Mouse (Mus musculus) gastrocnemius, postnatal 14 days (tissue): ENCODE data around the gene Hlcs. TPM values are rescaled to one million over a fixed set of nuclear protein-coding genes. Genes with fewer than 3 reads are reported as not detected.

Source experiments
- DNase-seq: peaks from one replicate; pipeline ENCODE4 v3.0.0; 2021; ENCODE audit warnings: mixed read lengths
- intact Hi-C: fragments of 180-260 bp; cut with DNase I; formaldehyde crosslinking; loops from one replicate; pipeline ENCODE4 v1.15.1; 2025; ENCODE audit warnings: low total_unique reads
- total RNA-seq, 2 experiments: library from RNA; stranded (reverse); gene quantifications; 2 replicates each; pipeline ENCODE4 v1.2.3; 2021

The Hlcs gene
- total RNA-seq, 2 experiments from 2014 or later = 5.8 to 6.6 TPM

DNA sequence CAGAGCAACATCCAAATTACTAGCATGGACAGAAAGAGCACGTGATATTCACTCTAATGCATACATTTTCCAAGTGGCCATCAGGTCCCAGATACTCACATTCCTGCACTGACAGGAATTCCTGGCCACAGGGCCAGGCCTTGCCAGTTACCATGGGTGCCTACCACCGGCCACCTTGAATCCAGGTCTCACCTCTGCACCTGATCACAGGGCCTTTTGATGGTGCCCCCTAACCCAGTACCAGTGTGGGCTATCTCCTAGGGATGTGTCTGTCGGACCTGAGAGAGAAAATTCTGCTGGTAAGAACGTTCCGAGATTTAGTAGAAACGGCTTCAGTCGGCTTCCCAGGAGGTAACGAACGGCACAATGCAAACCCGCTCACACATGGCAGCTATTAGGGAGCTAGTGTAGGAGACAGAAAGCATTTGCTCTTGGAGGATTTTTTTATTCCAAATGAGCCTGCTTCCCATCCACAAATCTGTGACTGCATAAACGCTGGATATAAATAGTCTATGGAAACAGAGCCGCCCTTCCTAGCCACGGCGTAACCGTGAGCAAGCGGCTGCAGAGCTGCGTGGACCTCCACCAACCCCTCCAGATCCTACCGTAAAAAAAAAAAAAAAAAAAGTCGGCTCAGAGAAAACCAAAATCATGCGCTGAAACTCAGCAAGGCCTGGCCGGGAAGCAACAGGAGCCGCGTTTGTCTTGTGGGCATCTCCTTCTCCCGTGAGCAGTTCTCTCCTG lies 59.5 kb downstream of the Hlcs start:
- no peak for DNase-seq
- intact Hi-C loops = no loop called here

- no peak for DNase-seq
- intact Hi-C loops = no loop called here
Observed at GRCm38 (mm10) chr16:94251756-94252155, 61.6 kb downstream of the Hlcs start.

- intact Hi-C loops = no loop called here
- DNase-seq = no peak
Observed at GRCm38 (mm10) chr16:94250640-94251349, 62.6 kb downstream of the Hlcs start.

DNA sequence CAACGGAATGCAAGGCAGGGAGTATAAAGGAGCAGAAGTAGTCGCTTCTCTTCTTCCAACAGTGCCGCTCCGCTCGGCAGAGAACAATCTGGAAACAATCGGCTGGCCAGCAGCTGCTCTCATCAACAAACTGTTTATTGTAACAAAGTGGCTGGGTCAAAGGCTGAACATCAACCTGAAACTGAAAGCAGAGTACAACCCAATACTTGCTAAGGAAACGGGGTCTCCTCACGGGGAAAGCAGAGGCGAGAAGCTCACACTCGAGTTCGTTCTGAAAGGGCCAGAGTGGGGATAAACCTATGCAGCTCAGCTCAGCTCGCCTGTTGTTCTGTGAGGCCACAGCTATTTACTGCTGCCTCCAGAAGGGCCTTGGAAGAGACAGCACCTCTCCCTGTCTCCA lies 63.2 kb downstream of the Hlcs start:
- no peak for DNase-seq
- intact Hi-C loops = no loop called here

DNA sequence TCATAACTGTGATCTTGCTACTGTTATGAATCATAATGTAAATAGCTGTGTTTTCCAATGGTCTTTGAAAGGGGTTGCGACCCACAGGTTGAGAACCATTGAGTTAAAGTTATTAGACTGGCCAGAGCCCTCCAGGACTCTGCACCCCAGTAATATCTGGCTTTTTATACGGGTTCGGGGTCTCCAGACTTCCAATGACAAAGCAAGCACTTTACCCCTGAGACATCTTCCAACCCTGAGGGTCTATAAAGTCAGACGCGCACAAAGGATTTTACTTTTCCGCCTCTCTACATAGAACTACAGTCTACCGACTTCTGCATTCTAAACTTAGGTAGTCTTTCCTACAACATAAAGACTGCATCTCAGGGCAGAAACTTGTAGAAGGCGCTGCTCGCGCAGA lies 63.7 kb downstream of the Hlcs start:
- intact Hi-C loops = no loop called here
- DNase-seq = no peak

DNA sequence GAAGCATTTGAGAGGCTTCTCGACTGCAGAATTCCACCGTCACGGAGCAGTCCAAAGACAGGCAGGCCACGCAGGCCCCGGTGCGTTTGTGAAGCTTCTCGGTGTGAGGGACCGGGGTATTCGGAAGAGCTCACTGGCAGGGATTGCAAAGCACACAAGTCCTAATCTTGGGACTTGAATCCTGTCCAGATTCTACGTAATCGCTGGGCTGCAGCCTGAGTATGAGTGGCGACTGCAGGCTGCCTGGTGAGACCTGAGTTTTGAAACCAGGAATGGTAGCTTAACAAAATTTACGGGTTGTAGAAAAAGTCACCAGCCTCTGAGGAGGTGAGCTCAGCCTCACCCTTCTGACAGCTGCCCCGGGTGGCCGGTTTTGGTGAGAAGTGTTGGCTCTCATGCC lies 64.7 kb downstream of the Hlcs start:
- intact Hi-C loops = no loop called here
- no peak for DNase-seq

DNA sequence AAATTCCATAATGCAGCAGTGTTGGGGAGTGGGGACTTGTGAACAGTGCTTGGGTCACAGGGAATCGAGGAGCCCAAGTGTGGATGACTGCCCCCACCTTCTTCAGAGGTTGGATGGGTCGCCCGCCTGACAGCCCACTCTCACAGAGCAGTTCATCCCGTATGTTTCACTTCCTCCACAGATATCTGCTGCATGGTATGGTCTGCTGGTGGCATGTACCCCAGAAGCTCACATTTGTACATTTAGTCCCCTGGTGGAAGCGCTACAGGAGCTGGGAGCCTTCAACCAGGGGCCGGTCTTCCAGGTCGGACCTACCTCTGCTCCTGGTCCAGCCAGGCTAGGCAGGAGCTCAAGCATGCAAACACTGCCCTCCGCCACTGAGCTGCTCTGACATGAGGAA lies 66.4 kb downstream of the Hlcs start:
- intact Hi-C loops = no loop called here
- no peak for DNase-seq

- intact Hi-C loops = no loop called here
- no peak for DNase-seq
Observed at GRCm38 (mm10) chr16:94246058-94246784, 67.2 kb downstream of the Hlcs start.

- DNase-seq = no peak
Observed at GRCm38 (mm10) chr16:94241126-94241525, 72.2 kb downstream of the Hlcs start.

GRCm38 (mm10) chr16:94240190-94240589 lies 73.2 kb downstream of the Hlcs start:
- no peak for DNase-seq
- intact Hi-C loops = no loop called here

More at GRCm38 (mm10) chr16:94241126-94241525, 72.2 kb downstream of the Hlcs start:
- intact Hi-C loops = no loop called here

GRCm38 (mm10) chr16:94239567-94239966 lies 73.8 kb downstream of the Hlcs start:
- DNase-seq = no peak
- intact Hi-C loops = no loop called here

DNA sequence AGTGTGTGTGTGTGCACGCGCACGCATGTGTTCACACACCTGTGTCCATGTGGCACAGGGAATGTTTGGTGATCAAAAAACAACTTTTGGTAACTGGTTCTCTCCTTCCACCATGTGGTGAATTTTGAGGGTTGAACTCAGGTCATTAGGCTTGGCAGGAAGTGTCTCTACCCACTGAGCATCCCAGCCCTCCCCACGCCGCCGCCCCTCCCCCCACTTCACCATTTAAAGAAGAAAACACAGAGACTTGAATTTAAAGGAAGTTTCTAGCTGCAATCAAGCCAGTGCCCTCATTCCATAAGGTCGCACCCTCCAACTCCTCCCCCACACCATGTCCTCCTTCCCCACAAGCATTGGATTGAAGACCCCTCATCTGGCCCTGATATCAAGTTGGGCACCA lies 74.2 kb downstream of the Hlcs start:
- intact Hi-C loops = no loop called here
- DNase-seq = no peak

GRCm38 (mm10) chr16:94237130-94237484 lies 76.3 kb downstream of the Hlcs start:
- intact Hi-C loops = no loop called here
- no peak for DNase-seq

GRCm38 (mm10) chr16:94236226-94237129 lies 76.9 kb downstream of the Hlcs start:
- intact Hi-C loops = no loop called here
- no peak for DNase-seq

- intact Hi-C loops = no loop called here
- DNase-seq = no peak
Observed at GRCm38 (mm10) chr16:94235718-94236117, 77.7 kb downstream of the Hlcs start.

GRCm38 (mm10) chr16:94234202-94234601 lies 79.2 kb downstream of the Hlcs start:
- intact Hi-C loops = no loop called here
- no peak for DNase-seq

GRCm38 (mm10) chr16:94230909-94231575 lies 82.3 kb downstream of the Hlcs start:
- intact Hi-C loops = no loop called here
- no peak for DNase-seq

DNA sequence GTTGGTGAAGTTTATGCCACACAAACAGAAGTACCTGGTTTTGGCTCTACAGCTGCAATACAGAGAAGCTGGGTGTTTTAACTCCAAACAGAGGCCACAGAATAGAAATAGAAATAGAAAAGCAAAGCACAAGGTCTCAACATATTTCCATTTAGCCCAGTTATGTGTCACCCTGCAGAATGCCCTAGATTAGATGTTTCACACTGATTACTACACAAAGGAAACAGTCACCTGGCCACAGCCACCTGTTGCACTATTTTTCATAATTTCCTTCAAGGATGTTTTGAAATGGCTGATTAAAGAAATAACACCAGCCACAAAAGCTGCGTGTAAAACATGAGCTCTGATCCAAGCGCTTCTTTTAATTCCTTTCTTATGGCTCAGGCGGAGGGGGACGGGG lies 82.9 kb downstream of the Hlcs start:
- intact Hi-C loops = no loop called here
- DNase-seq = no peak

DNA sequence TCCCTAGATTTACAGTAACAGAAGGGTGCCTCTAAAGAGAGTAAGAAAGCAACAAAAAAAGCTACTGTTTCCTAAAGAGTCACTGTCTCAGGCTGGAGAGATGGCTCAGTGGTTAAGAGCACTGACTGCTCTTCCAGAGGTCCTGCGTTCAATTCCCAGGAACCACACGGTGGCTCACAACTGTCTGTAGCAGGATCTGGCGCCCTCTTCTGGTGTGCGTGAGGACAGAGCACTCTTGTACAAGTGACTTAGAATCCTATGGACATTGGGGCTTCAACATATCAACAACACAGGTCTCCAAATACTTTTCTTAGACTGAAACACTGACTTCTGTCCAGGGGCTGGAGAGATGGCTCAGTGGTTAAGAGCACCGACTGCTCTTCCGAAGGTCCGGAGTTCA lies 83.5 kb downstream of the Hlcs start:
- no peak for DNase-seq
- intact Hi-C loops = no loop called here
